Mouse (Mus musculus) neural tube, embryonic 11.5 days (tissue): ENCODE measurements at regions not wholly inside any gene's neighbourhood (a gene's known extent, or its start where the extent isn't known, plus 50 kb on each side); places are given as distances from the start of the nearest gene placed in this dataset.
A peak's percentile ranks its signal among the peaks of the same experiment; 100 is the strongest.

Experiments used
- ATAC-seq: fragments of 200-750 bp; cut with Nextera tagmentation; 2 replicates; pipeline ENCODE4 v1.8.0; 2017; ENCODE audit warnings: moderate number of reproducible peaks, mild to moderate bottlenecking, moderate TSS enrichment, moderate library complexity; ENCODE audit not compliant: insufficient read depth, low FRiP score, low TSS enrichment
- DNase-seq: peaks from one replicate; pipeline ENCODE4 v3.0.0-alpha.2; 2015; ENCODE audit warnings: low spot score
- H3K27ac ChIP-seq: fragments of 300-500 bp; sonication (generic); 2 replicates; pipeline ENCODE4 v1.5.1; 2014; ENCODE audit warnings: low read depth, mild to moderate bottlenecking, low read length
- H3K27me3 ChIP-seq: fragments of 300-500 bp; sonication (generic); 2 replicates; pipeline ENCODE4 v1.6.1; 2014; ENCODE audit warnings: mild to moderate bottlenecking, low read length, mixed read lengths; ENCODE audit not compliant: control insufficient read depth, insufficient read depth
- H3K36me3 ChIP-seq: fragments of 300-500 bp; sonication (generic); 2 replicates; pipeline ENCODE4 v1.6.1; 2014; ENCODE audit warnings: mild to moderate bottlenecking, low read length, moderate library complexity, mixed read lengths; ENCODE audit not compliant: control insufficient read depth, insufficient read depth
- H3K4me1 ChIP-seq: fragments of 300-500 bp; sonication (generic); 2 replicates; pipeline ENCODE4 v1.6.1; 2014; ENCODE audit warnings: low read length, mixed read lengths; ENCODE audit not compliant: control insufficient read depth, insufficient read depth
- H3K4me2 ChIP-seq: fragments of 300-500 bp; sonication (generic); 2 replicates; pipeline ENCODE4 v1.6.1; 2014; ENCODE audit warnings: low read depth, mild to moderate bottlenecking, moderate library complexity
- H3K4me3 ChIP-seq: fragments of 300-500 bp; sonication (generic); 2 replicates; pipeline ENCODE4 v1.5.1; 2014; ENCODE audit warnings: low read depth, low read length
- H3K9ac ChIP-seq: fragments of 300-500 bp; sonication (generic); 2 replicates; pipeline ENCODE4 v1.6.1; 2014; ENCODE audit warnings: mild to moderate bottlenecking, low read length
- H3K9me3 ChIP-seq: fragments of 300-500 bp; sonication (generic); 2 replicates; pipeline ENCODE4 v1.6.1; 2016; ENCODE audit warnings: low read length; ENCODE audit not compliant: control insufficient read depth
- whole genome bisulfite sequencing: fragments of 180-500 bp; shearing (Covaris S2); extraction: QIAGEN DNeasy Blood & Tissue Kit; methylation state at CpG from one replicate; pipeline ENCODE4 v1.1.7; 2014; 5-methylcytosine and 5-hydroxymethylcytosine counted together

DNA sequence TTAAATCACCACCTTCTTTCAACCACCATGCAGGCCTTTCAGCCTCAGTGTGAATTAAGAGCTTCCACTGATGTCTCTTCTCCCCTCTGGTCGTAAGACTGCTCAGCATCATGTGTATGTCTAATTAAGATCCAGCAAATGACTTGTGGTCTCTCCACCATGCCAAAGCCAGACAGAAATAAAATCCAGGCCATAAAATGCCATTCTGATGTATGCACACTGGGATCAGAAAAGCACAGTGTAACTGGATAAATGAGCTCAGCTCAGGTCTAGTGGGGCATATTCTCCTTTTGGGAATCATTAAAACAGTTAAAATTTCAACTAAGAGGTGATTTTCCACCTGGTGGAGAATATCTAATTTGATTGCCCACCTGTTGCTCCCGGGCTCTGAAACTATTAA lies 136.5 kb downstream of the Slc5a7 start:
- Histone ChIP-seq H3K27me3 (no peaks in the 10 kb centered on the region), H3K4me3 (no peak overlapping the region), H3K9ac (no peak overlapping the region), H3K9me3 (no peaks in the 10 kb centered on the region), H3K36me3 (no peaks in the 10 kb centered on the region), H3K4me2 (no peak overlapping the region), H3K4me1 (no peaks in the 10 kb centered on the region), H3K27ac (no peak overlapping the region)
- DNase-seq (no peak), ATAC-seq (no peak)
- 75% methylated on average over 2 of the region's 2 CpGs for WGBS

DNA sequence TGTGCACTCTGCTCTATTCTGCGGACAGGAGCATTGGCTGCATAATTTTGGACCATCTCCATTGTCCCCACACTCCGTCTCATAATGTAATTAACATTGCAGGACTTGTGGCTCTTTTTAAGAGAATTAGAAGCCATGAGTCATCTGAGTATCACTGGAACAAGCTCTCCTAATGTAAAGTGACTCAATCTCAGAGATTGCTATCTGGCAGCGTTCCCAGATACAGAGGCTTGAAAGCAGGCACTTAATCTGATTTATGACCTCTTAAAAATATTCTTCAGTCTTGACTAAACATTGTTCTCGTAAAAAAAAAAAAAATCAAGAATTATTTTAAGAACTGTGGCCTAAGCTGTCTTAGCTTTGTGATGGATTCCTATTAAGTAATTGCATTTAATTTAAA lies 140.1 kb downstream of the Slc5a7 start:
- WGBS, result 72% methylated on average over 4 of the region's 4 CpGs
- no peaks in the 10 kb centered on the region for H3K9me3 ChIP-seq
- DNase-seq (no peak), ATAC-seq (peak; percentile 39; the same call in 1 of the 2 replicates)
- no peak overlapping the region for H3K27ac ChIP-seq
- H3K4me1 ChIP-seq, result no peaks in the 10 kb centered on the region
- no peaks in the 10 kb centered on the region for H3K36me3 ChIP-seq
- H3K9ac ChIP-seq, result no peak overlapping the region
- H3K4me3 ChIP-seq, result no peak overlapping the region
- H3K4me2 ChIP-seq, result no peak overlapping the region
- no peaks in the 10 kb centered on the region for H3K27me3 ChIP-seq

DNA sequence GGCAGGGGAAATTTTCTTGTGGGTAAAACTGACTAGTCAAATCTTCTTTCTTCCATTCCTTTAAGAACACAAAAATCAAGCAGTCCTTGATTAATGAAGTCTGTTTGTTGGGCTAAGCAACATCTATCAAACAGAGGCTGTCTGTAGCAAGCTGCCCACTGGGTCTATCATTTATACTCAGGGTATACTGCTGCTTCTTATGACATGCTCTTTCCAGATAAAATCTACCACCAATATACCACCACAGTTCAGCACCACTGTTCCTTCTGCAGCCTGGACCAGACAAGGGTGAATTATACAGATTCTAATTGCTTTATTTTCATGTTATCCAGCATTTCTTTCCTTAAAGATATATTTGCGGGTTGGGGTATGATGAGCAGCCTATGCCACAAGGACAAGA lies 140.5 kb downstream of the Slc5a7 start:
- no peak for DNase-seq
- no peaks in the 10 kb centered on the region for H3K9me3 ChIP-seq
- H3K9ac ChIP-seq, result no peak overlapping the region
- no peaks in the 10 kb centered on the region for H3K36me3 ChIP-seq
- no peaks in the 10 kb centered on the region for H3K27me3 ChIP-seq
- no peaks in the 10 kb centered on the region for H3K4me1 ChIP-seq
- WGBS, result 89% methylated on average over 1 of the region's 1 CpGs
- no peak; the same call in 1 of the 2 replicates for ATAC-seq
- no peak overlapping the region for H3K27ac ChIP-seq
- no peak overlapping the region for H3K4me2 ChIP-seq
- no peak overlapping the region for H3K4me3 ChIP-seq

DNA sequence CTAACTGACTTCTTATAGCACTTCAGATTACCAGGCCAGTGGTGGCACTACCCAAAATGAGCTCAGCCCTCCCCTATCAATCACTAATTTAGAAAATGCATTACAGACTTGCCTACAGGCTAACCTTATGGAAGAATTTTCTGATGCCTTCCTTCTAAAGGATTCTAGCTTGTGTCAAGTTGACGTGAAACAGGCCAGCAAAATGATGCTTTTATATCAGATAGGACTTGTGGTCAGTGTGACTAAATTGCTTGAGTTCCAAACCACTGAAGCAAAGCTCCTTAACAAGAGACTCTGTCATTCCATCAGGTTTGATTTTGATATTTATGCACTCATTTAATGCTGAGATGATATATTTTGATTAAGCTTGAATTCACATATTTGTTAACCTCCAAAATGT lies 143.0 kb downstream of the Slc5a7 start:
- WGBS, result 93% methylated on average over 1 of the region's 1 CpGs
- H3K4me2 ChIP-seq, result no peak overlapping the region
- no peaks in the 10 kb centered on the region for H3K27me3 ChIP-seq
- H3K4me3 ChIP-seq, result no peak overlapping the region
- H3K9me3 ChIP-seq, result no peaks in the 10 kb centered on the region
- H3K36me3 ChIP-seq, result no peaks in the 10 kb centered on the region
- H3K4me1 ChIP-seq, result no peaks in the 10 kb centered on the region
- no peak overlapping the region for H3K27ac ChIP-seq
- no peak overlapping the region for H3K9ac ChIP-seq
- ATAC-seq (no peak), DNase-seq (no peak)

DNA sequence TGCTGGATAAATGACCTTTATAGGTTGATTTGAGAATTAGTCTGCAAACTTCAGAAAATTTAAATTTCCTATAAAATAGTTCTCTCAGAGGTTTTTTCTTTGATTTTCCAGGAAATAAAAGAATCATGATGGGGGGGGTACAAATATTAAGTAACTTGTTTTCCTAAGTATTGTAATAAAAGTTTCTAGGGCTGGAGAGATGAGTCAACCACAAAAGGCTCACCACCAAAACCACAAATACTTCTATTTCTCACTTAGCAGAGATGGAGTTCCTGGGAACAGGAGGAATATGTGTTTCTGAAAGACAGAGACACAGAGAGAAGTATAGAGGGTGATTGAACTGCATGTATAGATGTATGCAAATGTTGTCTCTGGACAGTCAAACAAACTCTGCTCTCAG lies 144.3 kb downstream of the Slc5a7 start:
- Histone ChIP-seq H3K9ac (no peak overlapping the region), H3K27me3 (no peaks in the 10 kb centered on the region), H3K27ac (no peak overlapping the region), H3K4me2 (no peak overlapping the region), H3K4me3 (no peak overlapping the region), H3K4me1 (no peaks in the 10 kb centered on the region), H3K9me3 (no peaks in the 10 kb centered on the region), H3K36me3 (no peaks in the 10 kb centered on the region)
- no peak for ATAC-seq
- DNase-seq, result no peak
